Mouse (Mus musculus): ENCODE results near the gene Swap70. TPM values are rescaled to one million over a fixed set of nuclear protein-coding genes. Genes with fewer than 3 reads are reported as not detected.

Swap70 gene
- total and polyA plus RNA-seq, 3 experiments = 296 to 398 (median 370) TPM

GRCm38 (mm10) chr7:110181446-110181845 lies 40.1 kb upstream of the Swap70 start:
- Histone ChIP-seq H3K4me2 (ENCODE audit: insufficient read depth, low read depth, poor library complexity, severe bottlenecking) (no peak overlapping the region), H3K27me3 (replicated peaks) (no peaks in the 10 kb centered on the region), H3K36me3 (replicated peaks in 1 of 2; ENCODE audit: control insufficient read depth in 1 of 2, insufficient read depth in 1 of 2, low read length in 1 of 2) (no peaks in the 10 kb centered on the region), H3K4me3 (replicated peaks in 1 of 3; ENCODE audit: low read depth in 2 of 3, low read length in 2 of 3, poor library complexity in 1 of 3) (no peak overlapping the region), H3K27ac (ENCODE audit: insufficient read depth, low read depth) (no peak overlapping the region; the same call in 1 of the 2 replicates), H3K9ac (ENCODE audit: insufficient read depth, low read depth) (no peak overlapping the region), H3K9me3 (replicated peaks; ENCODE audit: low read length) (no peaks in the 10 kb centered on the region), H3K4me1 (ENCODE audit: control insufficient read depth in 1 of 2, insufficient read depth in 2 of 2) (peaks cover 12 to 66% of the 10 kb centered on the region in 2 experiments), H3K79me2 (replicated peaks; ENCODE audit: control insufficient read depth, extremely low read depth, insufficient read depth, poor library complexity, severe bottlenecking) (no peaks in the 10 kb centered on the region)
- no peak for DNase-seq (ENCODE audit: extremely low read depth)
- TF ChIP-seq ZC3H11A (IDR thresholded peaks at IDR 0.05; ENCODE audit: low read depth, low read length) = no peak
- TF ChIP-seq EP300 (IDR thresholded peaks at IDR 0.05; ENCODE audit: low read length) = no peak
- no peak for TF ChIP-seq KAT2A (IDR thresholded peaks at IDR 0.05; ENCODE audit: insufficient replicate concordance, low read length)
- TF ChIP-seq MAZ (IDR thresholded peaks at IDR 0.05; ENCODE audit: low read depth, low read length) = no peak
- TF ChIP-seq RCOR1 (conservative IDR thresholded peaks at IDR 0.05; ENCODE audit: low read depth, low read length) = no peak
- no peak for TF ChIP-seq CHD2 (IDR thresholded peaks at IDR 0.05; ENCODE audit: low read length)
- no peak for TF ChIP-seq HCFC1 (IDR thresholded peaks at IDR 0.05; ENCODE audit: low read depth, low read length)
- TF ChIP-seq MAFK (IDR thresholded peaks at IDR 0.05; ENCODE audit: insufficient replicate concordance, low read length) = no peak
- no peak for TF ChIP-seq USF1 (IDR thresholded peaks at IDR 0.05; ENCODE audit: low read depth, low read length)
- TF ChIP-seq NRF1 (IDR thresholded peaks at IDR 0.05; ENCODE audit: low read depth, low read length) = no peak
- TF ChIP-seq MXI1 (IDR thresholded peaks at IDR 0.05; ENCODE audit: low read depth, low read length) = no peak
- TF ChIP-seq ZKSCAN1 (IDR thresholded peaks at IDR 0.05; ENCODE audit: borderline replicate concordance, low read depth, low read length) = no peak
- no peak for TF ChIP-seq E2F4 (IDR thresholded peaks at IDR 0.05; ENCODE audit: insufficient replicate concordance, low read depth, low read length)
- no peak for TF ChIP-seq MAX (IDR thresholded peaks at IDR 0.05; ENCODE audit: low read length)
- no peak for TF ChIP-seq POLR2AphosphoS2 (IDR thresholded peaks at IDR 0.05; ENCODE audit: low read depth, low read length)
- no peak for TF ChIP-seq SIN3A (IDR thresholded peaks at IDR 0.05; ENCODE audit: low read length)
- in situ Hi-C loops (cut with MboI; ENCODE audit: low pct_ligation_motif_present, low pct_unique_long_range_greater_than_20kb, low sequenced_read_pairs) = no loop called here
- dilution Hi-C loops (cut with MboI; ENCODE audit: extremely low pct_ligation_motif_present, extremely low pct_unique_long_range_greater_than_20kb, low sequenced_read_pairs) = no loop called here

DNA sequence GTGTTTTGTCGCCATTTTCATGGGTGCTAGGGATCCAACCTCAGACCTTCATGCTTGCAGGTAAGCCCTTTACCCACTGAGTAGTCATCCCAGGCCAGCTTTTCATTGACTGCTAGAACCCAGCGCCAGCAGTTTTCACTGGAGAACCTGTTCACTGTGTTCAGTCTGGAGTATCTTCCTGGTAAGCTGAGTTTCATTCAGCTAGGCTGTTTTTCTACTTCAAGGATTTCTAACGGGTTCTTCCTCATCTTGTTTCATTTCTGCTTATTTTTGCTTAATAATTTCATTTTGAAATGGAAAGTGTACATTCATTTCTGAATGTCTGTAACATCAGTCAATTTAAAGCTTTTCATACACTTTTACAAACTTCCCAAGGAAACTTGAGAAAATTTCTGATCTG lies 36.9 kb upstream of the Swap70 start:
- Histone ChIP-seq H3K9me3 (replicated peaks; ENCODE audit: low read length) (no peaks in the 10 kb centered on the region), H3K9ac (ENCODE audit: insufficient read depth, low read depth) (no peak overlapping the region), H3K27ac (ENCODE audit: insufficient read depth, low read depth) (no peak overlapping the region), H3K4me2 (ENCODE audit: insufficient read depth, low read depth, poor library complexity, severe bottlenecking) (no peak overlapping the region), H3K36me3 (replicated peaks in 1 of 2; ENCODE audit: control insufficient read depth in 1 of 2, insufficient read depth in 1 of 2, low read length in 1 of 2) (no peaks in the 10 kb centered on the region), H3K4me1 (ENCODE audit: control insufficient read depth in 1 of 2, insufficient read depth in 2 of 2) (peaks cover 12 to 74% of the 10 kb centered on the region in 2 experiments), H3K27me3 (replicated peaks) (no peaks in the 10 kb centered on the region), H3K4me3 (replicated peaks in 1 of 3; ENCODE audit: low read depth in 2 of 3, low read length in 2 of 3, poor library complexity in 1 of 3) (no peak overlapping the region), H3K79me2 (replicated peaks; ENCODE audit: control insufficient read depth, extremely low read depth, insufficient read depth, poor library complexity, severe bottlenecking) (no peaks in the 10 kb centered on the region)
- in situ Hi-C loops (cut with MboI; ENCODE audit: low pct_ligation_motif_present, low pct_unique_long_range_greater_than_20kb, low sequenced_read_pairs) = no loop called here
- dilution Hi-C loops (cut with MboI; ENCODE audit: extremely low pct_ligation_motif_present, extremely low pct_unique_long_range_greater_than_20kb, low sequenced_read_pairs) = no loop called here
- no peak for TF ChIP-seq TBP (conservative IDR thresholded peaks at IDR 0.05; ENCODE audit: low read depth, low read length)
- no peak for TF ChIP-seq ZMIZ1 (IDR thresholded peaks at IDR 0.05; ENCODE audit: low read depth, low read length)
- 0 out of 2 replicates have a peak, but pooled peaks have one; percentile 27 for TF ChIP-seq JUND (conservative IDR thresholded peaks at IDR 0.05; ENCODE audit: low read depth, low read length)
- TF ChIP-seq UBTF (IDR thresholded peaks at IDR 0.05; ENCODE audit: low read depth, low read length) = no peak
- no peak for TF ChIP-seq USF1 (IDR thresholded peaks at IDR 0.05; ENCODE audit: low read depth, low read length)
- no peak for TF ChIP-seq BHLHE40 (IDR thresholded peaks at IDR 0.05; ENCODE audit: low read depth, low read length)
- TF ChIP-seq EP300 (IDR thresholded peaks at IDR 0.05; ENCODE audit: low read length) = peak; percentile 44; the same call in 1 of the 2 replicates
- TF ChIP-seq ZC3H11A (IDR thresholded peaks at IDR 0.05; ENCODE audit: low read depth, low read length) = no peak
- DNase-seq (ENCODE audit: extremely low read depth) = no peak

All from CH12.LX (cell line).